Mouse (Mus musculus): ENCODE results near the gene Nt5dc1. TPM values are rescaled to one million over a fixed set of nuclear protein-coding genes. Genes with fewer than 3 reads are reported as not detected.

Nt5dc1 gene
- total and polyA plus RNA-seq, 3 experiments, result 14.3 to 25.9 (median 21.1) TPM

DNA sequence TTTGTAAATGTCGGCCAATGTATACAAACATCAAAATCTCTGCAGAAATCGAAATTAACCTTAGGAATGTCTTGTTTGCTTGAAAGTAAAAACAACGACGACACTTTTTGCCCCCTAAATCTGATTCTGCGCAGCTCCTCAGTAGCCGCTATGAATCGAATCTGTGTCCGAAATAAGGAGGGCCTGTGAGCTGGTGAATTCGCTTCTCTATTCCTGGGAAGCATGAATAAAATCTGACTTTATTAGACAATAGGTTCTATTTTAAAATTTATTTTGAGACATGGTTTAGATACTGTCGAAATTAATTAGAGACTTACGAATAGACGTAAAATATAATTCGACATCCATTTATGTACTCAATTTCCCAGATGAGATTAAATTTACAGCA lies 121.4 kb downstream of the Nt5dc1 start:
- TF ChIP-seq E2F4 (IDR thresholded peaks at IDR 0.05; ENCODE audit: insufficient replicate concordance, low read depth, low read length), result 0 out of 2 replicates have a peak, but pooled peaks have one; percentile 51
- no peak for TF ChIP-seq MEF2A (IDR thresholded peaks at IDR 0.05; ENCODE audit: borderline replicate concordance, low read depth, low read length)
- TF ChIP-seq NELFE (IDR thresholded peaks at IDR 0.05; ENCODE audit: low read depth, low read length), result 0 out of 2 replicates have a peak, but pooled peaks have one; percentile 5
- TF ChIP-seq EP300 (IDR thresholded peaks at IDR 0.05; ENCODE audit: low read length), result peak; percentile 24; the same call in 1 of the 2 replicates
- 0 out of 2 replicates have a peak, but pooled peaks have one; percentile 17 for TF ChIP-seq NRF1 (IDR thresholded peaks at IDR 0.05; ENCODE audit: low read depth, low read length)
- TF ChIP-seq ZMIZ1 (IDR thresholded peaks at IDR 0.05; ENCODE audit: low read depth, low read length), result no peak
- TF ChIP-seq ZKSCAN1 (IDR thresholded peaks at IDR 0.05; ENCODE audit: borderline replicate concordance, low read depth, low read length), result no peak
- no peak for TF ChIP-seq SIN3A (IDR thresholded peaks at IDR 0.05; ENCODE audit: low read length)
- 0 out of 2 replicates have a peak, but pooled peaks have one; percentile 14 for TF ChIP-seq BHLHE40 (IDR thresholded peaks at IDR 0.05; ENCODE audit: low read depth, low read length)
- no peak for TF ChIP-seq POLR2AphosphoS2 (IDR thresholded peaks at IDR 0.05; ENCODE audit: low read depth, low read length)
- dilution Hi-C loops (cut with MboI; ENCODE audit: extremely low pct_ligation_motif_present, extremely low pct_unique_long_range_greater_than_20kb, low sequenced_read_pairs) (no loop called here), in situ Hi-C loops (cut with MboI; ENCODE audit: low pct_ligation_motif_present, low pct_unique_long_range_greater_than_20kb, low sequenced_read_pairs) (no loop called here)
- Histone ChIP-seq H3K4me1 (ENCODE audit: control insufficient read depth in 1 of 2, insufficient read depth in 2 of 2) (peaks cover 0 to 34% of the 10 kb centered on the region in 2 experiments; a peak in 2 of 4 replicates), H3K9me3 (replicated peaks; ENCODE audit: low read length) (no peaks in the 10 kb centered on the region), H3K9ac (ENCODE audit: insufficient read depth, low read depth) (peak overlapping the region; percentile 83), H3K36me3 (replicated peaks in 1 of 2; ENCODE audit: control insufficient read depth in 1 of 2, insufficient read depth in 1 of 2, low read length in 1 of 2) (peaks cover 0 to 19% of the 10 kb centered on the region in 2 experiments), H3K4me2 (ENCODE audit: insufficient read depth, low read depth, poor library complexity, severe bottlenecking) (peak overlapping the region; percentile 52; the same call in 1 of the 2 replicates), H3K27me3 (replicated peaks) (no peaks in the 10 kb centered on the region), H3K27ac (ENCODE audit: insufficient read depth, low read depth) (no peak overlapping the region), H3K79me2 (replicated peaks; ENCODE audit: control insufficient read depth, extremely low read depth, insufficient read depth, poor library complexity, severe bottlenecking) (peaks cover 31% of the 10 kb centered on the region), H3K4me3 (replicated peaks in 1 of 3; ENCODE audit: low read depth in 2 of 3, low read length in 2 of 3, poor library complexity in 1 of 3) (peak overlapping the region; percentile 51 to 83 (median 76))
- no peak for DNase-seq (ENCODE audit: extremely low read depth)

DNA sequence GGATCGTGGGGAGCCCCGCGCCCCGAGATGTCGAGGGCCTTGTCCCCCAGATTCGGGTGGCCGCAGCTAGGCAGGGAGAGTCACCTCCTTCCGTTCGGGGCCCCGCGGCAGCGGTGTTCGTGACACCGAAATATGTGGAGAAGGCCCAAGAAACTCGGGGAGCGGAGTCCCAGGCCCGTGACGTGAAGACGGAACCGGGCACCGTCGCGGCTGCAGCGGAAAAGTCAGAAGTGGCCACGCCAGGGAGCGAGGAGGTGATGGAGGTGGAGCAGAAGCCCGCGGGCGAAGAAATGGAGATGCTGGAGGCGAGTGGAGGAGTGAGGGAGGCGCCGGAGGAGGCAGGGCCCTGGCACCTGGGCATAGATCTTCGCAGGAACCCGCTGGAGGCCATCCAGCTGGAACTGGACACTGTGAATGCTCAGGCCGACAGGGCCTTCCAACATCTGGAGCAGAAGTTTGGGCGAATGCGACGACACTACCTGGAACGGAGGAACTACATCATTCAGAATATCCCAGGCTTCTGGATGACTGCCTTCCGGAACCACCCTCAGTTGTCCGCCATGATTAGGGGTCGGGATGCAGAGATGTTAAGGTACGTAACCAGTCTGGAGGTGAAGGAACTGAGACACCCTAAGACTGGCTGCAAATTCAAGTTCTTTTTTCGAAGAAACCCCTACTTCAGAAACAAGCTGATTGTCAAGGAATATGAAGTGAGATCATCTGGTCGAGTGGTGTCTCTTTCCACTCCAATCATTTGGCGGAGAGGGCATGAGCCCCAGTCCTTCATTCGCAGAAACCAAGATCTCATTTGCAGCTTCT lies 135.7 kb downstream of the Nt5dc1 start:
- H3K9ac ChIP-seq (ENCODE audit: insufficient read depth, low read depth), result peak overlapping the region; percentile 93
- H3K27ac ChIP-seq (ENCODE audit: insufficient read depth, low read depth), result peak overlapping the region; percentile 36
- peaks cover 23% of the 10 kb centered on the region for H3K79me2 ChIP-seq (replicated peaks; ENCODE audit: control insufficient read depth, extremely low read depth, insufficient read depth, poor library complexity, severe bottlenecking)
- dilution Hi-C loops (cut with MboI; ENCODE audit: extremely low pct_ligation_motif_present, extremely low pct_unique_long_range_greater_than_20kb, low sequenced_read_pairs) (no loop called here), in situ Hi-C loops (cut with MboI; ENCODE audit: low pct_ligation_motif_present, low pct_unique_long_range_greater_than_20kb, low sequenced_read_pairs) (no loop called here)
- DNase-seq (ENCODE audit: extremely low read depth), result no peak
- H3K4me2 ChIP-seq (ENCODE audit: insufficient read depth, low read depth, poor library complexity, severe bottlenecking), result peak overlapping the region; percentile 58
- TF ChIP-seq ZNF384 (IDR thresholded peaks at IDR 0.05; ENCODE audit: low read depth, low read length) (no peak), RAD21 (IDR thresholded peaks at IDR 0.05; ENCODE audit: low read depth, low read length) (no peak), CHD1 (IDR thresholded peaks at IDR 0.05; ENCODE audit: low read depth, low read length) (0 out of 2 replicates have a peak, but pooled peaks have one; percentile 48), NELFE (IDR thresholded peaks at IDR 0.05; ENCODE audit: low read depth, low read length) (0 out of 2 replicates have a peak, but pooled peaks have one; percentile 4), UBTF (IDR thresholded peaks at IDR 0.05; ENCODE audit: low read depth, low read length) (peak; percentile 56; the same call in 1 of the 2 replicates)
- H3K27me3 ChIP-seq (replicated peaks), result no peaks in the 10 kb centered on the region
- H3K4me1 ChIP-seq (ENCODE audit: control insufficient read depth in 1 of 2, insufficient read depth in 2 of 2), result peaks cover 0 to 19% of the 10 kb centered on the region in 2 experiments; a peak in 1 of 4 replicates
- H3K4me3 ChIP-seq (replicated peaks in 1 of 3; ENCODE audit: low read depth in 2 of 3, low read length in 2 of 3, poor library complexity in 1 of 3), result peak overlapping the region; percentile 91 to 100 (median 99)
- no peaks in the 10 kb centered on the region for H3K9me3 ChIP-seq (replicated peaks; ENCODE audit: low read length)
- H3K36me3 ChIP-seq (replicated peaks in 1 of 2; ENCODE audit: control insufficient read depth in 1 of 2, insufficient read depth in 1 of 2, low read length in 1 of 2), result peaks cover 5 to 12% of the 10 kb centered on the region in 2 experiments
